Mouse (Mus musculus) frontal cortex, postnatal 25 days (tissue): ENCODE measurements around the gene Rundc1.
"Not testable (repeated sequence)": the region's sequence is repeated elsewhere in the genome, so short reads cannot be mapped to it uniquely, and the experiment has no call there.

ENCODE experiments used
- DNase-seq, 2 experiments: peaks; one replicate each; pipeline ENCODE4 v3.0.0; 2022; ENCODE audit warnings: low spot score in 2 of 2

The Rundc1 gene

GRCm38 (mm10) chr11:101442760-101443159 is 17.9 kb downstream of the Rundc1 start:
- no peak for DNase-seq

GRCm38 (mm10) chr11:101446319-101446718 is 21.4 kb downstream of the Rundc1 start:
- no peak for DNase-seq

- not testable (repeated sequence) for DNase-seq
These were observed 22.0 kb downstream of the Rundc1 start for GRCm38 (mm10) chr11:101446860-101447259.

- no peak for DNase-seq
These were observed 22.9 kb downstream of the Rundc1 start for GRCm38 (mm10) chr11:101447786-101448185.

- no peak for DNase-seq
These were observed 23.4 kb downstream of the Rundc1 start, which contains the start of gene Ifi35 for GRCm38 (mm10) chr11:101448274-101448746. Ifi35 (plus strand) TSS chr11:101448407.

- no peak for DNase-seq
These were observed 24.0 kb downstream of the Rundc1 start for GRCm38 (mm10) chr11:101448899-101449298.

GRCm38 (mm10) chr11:101449596-101449995 is 24.7 kb downstream of the Rundc1 start:
- DNase-seq: not testable (repeated sequence)

GRCm38 (mm10) chr11:101450394-101450793 is 25.5 kb downstream of the Rundc1 start:
- no peak for DNase-seq

- no peak for DNase-seq
These were observed 26.7 kb downstream of the Rundc1 start for GRCm38 (mm10) chr11:101451536-101451935.

GRCm38 (mm10) chr11:101452093-101452774 is 27.3 kb downstream of the Rundc1 start:
- no peak for DNase-seq

- no peak for DNase-seq
These were observed 29.8 kb downstream of the Rundc1 start for GRCm38 (mm10) chr11:101454702-101455101.

GRCm38 (mm10) chr11:101455627-101456026 is 30.7 kb downstream of the Rundc1 start:
- DNase-seq: no peak

GRCm38 (mm10) chr11:101457631-101458030 is 32.7 kb downstream of the Rundc1 start:
- no peak for DNase-seq

- DNase-seq: no peak
These were observed 33.3 kb downstream of the Rundc1 start for GRCm38 (mm10) chr11:101458217-101458616.

GRCm38 (mm10) chr11:101459716-101460115 is 34.8 kb downstream of the Rundc1 start:
- DNase-seq: no peak

GRCm38 (mm10) chr11:101460321-101460720 is 35.4 kb downstream of the Rundc1 start:
- DNase-seq: no peak

- DNase-seq: no peak
These were observed 37.3 kb downstream of the Rundc1 start for GRCm38 (mm10) chr11:101462141-101462540.

GRCm38 (mm10) chr11:101462583-101463440 is 37.9 kb downstream of the Rundc1 start:
- no peak for DNase-seq

GRCm38 (mm10) chr11:101464211-101465100 is 39.6 kb downstream of the Rundc1 start, which contains the start of gene Rnd2:
Rnd2 (plus strand) TSS chr11:101464999.
- no peak for DNase-seq

GRCm38 (mm10) chr11:101465101-101465868 is 40.4 kb downstream of the Rundc1 start:
- DNase-seq: no peak
